Mouse (Mus musculus) inflammation-experienced regulatory T-cells, adult 6 months (primary cell): Measurements from ENCODE around the gene Hmx2. TPM values are rescaled to one million over a fixed set of nuclear protein-coding genes. Genes with fewer than 3 reads are reported as not detected.

Experiments
- ATAC-seq: one replicate; pipeline ENCODE4 v1.8.0; 2017
- polyA plus RNA-seq, 3 experiments: library from polyadenylated mRNA; unstranded; fragments of 100-300 nt; shearing (Covaris generic); gene quantifications; one replicate each; pipeline ENCODE4 v1.2.1; 2017

Gene Hmx2
- not detected for polyA plus RNA-seq

DNA sequence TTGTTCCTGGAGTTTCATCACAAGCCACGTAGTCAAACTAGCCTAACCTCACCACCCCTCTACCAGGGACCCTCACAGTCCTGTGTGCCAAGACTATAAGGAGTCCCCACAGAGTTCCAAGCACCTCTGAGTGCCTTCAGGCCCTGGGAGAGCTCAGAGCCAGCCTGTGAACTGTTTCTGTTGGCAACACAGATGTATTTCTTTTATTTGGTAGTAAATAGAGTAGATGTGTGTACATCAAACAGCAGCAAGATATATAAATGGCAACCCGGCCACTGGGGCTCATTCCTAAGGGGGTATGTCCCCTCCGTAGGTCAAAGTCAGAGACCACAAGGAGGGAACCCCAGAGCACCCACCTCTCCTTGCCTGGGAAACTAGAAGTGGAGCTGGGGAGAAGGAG, at the start of gene Hmx2:
Gene Hmx2, plus strand, starts transcription at position 301 of the 400 bp plus-strand sequence.
- ATAC-seq, result no peak

DNA sequence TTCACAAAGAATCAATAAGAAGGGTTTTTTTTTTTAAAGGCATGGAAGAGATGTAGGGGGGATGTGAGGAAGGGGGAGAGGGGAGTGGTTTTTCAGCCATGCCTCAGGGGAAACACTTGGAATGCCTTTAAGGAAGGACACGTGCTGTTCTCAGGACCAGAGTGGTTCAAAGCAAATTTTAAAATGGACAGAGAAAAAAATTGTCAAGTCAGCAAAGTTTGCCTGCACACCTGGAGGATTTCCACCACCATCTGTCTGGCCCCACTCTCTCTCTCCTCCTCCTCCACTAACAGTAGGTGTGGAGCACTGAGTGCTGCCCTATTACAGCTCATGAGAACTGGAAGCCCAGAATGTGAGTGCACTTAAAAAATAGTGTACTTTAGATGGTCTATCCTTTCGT, 44.8 kb upstream of the Hmx2 start:
- ATAC-seq, result no peak

DNA sequence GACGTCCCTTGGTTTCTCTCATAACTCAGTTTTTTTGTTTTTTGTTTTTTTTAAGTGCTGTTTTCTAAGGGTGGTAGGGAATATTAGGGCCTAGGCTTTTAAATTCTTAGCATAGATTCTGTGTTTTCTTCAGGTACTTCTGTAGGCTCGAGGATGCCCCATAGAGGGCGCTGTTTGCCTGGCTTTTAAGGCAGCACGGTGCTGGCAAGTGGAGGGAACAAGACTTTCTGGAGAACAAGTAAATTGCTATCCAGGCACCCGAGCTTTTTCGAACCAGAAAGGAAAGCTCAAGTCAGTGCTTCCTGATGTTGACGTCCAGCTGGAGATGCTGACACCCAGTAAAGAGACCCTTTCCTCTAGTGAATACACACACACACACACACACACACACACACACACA, 8.6 kb upstream of the Hmx2 start:
- ATAC-seq, result peak; percentile 61

DNA sequence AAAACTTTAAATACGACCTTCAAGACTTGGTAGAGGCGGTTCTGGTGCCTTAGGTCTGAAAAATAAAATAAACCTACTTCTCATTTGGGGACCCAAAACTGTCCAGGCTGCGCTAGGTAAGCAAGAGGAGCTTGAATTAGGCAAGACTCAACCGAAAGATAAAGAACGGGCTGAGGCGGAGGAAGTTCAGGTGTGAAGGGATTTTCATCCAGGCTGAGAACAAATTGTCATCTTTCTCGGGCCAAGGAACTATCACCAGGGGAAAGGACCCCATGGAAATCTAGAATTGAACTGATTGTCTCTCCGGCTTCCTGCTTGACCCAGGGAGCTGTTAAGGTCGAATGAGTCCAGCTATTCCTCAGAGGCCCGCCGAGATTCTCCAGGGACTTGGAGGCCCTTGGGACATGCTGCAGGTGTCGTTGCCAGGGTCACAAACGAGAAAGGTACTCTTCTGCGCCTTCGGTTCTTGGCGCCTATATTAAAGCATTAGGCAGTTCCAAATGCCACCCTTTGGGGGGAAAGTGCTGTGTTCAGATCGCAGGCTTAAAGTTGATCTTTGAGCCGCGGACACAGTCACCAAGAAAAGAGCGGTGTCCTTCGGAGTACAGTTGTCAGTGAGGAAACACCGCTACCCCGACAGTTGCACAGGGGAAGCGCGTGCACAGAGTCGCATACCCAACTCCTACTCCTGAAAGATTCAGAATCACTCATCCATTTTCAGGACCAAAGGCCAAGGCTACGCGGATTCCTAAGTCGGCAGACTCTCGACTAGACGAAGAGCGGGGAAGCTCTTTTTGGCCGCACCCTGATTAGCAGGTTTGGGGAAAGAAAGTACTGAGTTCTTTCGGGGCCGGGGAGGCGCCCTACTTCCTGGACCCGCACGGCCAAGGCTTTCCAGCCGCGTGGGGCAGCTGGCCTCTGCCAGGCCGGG, 7.1 kb upstream of the Hmx2 start:
- ATAC-seq, result no peak

DNA sequence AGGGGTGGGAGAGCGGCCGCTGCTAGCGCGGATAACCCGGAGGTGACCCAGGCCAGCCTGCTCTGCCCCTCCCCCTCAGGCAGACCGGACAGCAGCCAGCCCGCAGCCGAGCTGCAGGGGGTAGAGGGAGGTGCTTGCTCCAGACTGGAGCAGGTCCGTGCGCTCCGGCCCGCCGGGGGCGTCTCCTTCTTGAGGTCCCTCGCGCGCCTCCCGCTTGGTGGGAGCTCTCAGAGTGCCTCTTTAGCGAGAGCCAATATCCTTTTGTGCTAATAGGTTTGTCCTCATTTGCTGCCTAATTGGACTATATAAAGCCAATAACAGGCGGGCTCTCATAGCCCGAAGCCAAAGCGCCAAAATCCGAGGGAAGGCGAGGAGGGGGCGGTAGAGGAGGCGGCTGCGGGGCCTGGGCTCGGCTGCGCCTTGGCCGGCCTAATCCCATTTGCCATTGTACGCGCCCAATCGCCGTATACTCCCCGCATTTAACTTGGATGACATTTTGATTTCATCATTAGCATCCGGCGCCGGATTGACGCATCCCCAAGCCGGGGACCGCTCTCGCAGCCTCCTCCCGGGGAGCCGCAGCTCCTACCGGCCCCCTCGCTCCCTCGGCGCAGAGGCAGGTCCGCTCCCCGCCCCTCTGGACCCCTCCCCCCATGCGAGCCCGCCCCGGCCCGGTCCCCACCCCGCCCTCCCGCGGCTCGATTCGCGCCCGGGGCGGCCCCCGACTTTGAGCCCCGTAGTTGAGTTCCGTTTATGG, 6.3 kb upstream of the Hmx2 start, which contains the start of gene Hmx3:
Gene Hmx3, plus strand, starts transcription at position 753 of the 757 bp plus-strand sequence.
- ATAC-seq, result peak; percentile 22

DNA sequence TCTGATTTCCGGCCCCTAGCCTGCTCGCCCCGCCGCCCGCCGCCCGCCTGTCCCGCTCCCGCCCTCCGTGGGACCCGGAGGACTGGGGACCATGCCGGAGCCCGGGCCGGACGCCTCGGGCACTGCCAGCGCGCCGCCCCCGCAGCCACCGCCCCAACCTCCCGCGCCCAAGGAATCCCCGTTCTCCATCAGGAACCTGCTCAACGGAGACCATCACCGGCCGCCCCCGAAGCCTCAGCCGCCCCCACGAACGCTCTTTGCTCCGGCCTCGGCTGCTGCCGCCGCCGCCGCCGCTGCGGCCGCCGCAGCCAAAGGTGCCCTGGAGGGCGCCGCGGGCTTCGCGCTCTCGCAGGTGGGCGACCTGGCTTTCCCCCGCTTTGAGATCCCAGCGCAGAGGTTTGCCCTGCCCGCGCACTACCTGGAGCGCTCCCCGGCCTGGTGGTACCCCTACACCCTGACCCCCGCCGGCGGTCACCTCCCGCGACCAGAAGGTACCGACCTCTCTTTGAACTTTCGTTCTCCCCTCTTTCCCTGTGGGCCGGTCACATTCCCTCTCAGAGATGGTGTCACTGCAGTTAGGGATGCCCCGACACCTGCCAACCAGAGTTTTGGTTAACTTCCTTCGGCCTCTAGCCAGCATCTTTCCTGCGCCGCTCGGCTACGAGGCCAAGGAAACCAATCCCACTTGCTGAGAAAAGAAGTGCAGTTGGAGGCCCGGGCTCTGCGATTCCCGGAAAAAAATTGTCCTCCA, 5.5 kb upstream of the Hmx2 start:
- ATAC-seq, result peak; percentile 27

DNA sequence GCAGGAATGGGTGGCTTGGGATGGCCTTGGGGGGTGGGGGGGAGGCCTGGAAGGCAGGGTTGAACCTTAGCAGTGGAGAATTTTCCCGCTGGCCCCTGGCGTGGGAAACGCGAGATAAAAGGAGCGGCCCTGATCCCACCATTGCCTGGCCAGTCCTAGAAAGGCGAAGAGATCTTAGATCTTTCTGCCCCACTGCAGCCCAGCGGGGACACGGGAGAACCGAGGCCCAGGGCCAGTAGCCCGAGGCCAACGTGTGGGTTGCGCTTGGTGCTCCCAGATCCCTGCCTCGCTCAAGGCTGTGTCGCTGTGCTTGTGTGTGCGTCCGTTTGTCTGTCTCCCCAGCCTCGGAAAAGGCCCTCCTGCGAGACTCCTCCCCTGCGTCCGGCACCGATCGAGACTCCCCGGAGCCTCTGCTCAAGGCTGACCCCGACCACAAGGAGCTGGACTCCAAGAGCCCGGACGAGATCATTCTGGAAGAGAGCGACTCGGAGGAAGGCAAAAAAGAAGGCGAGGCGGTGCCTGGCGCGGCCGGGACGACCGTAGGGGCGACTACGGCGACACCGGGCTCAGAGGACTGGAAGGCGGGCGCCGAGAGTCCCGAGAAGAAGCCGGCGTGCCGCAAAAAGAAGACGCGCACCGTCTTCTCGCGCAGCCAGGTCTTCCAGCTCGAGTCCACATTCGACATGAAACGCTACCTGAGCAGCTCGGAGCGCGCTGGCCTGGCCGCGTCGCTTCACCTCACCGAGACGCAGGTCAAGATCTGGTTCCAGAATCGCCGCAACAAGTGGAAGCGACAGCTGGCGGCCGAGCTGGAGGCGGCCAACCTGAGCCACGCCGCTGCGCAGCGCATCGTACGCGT, 4.7 kb upstream of the Hmx2 start:
- ATAC-seq, result no peak

DNA sequence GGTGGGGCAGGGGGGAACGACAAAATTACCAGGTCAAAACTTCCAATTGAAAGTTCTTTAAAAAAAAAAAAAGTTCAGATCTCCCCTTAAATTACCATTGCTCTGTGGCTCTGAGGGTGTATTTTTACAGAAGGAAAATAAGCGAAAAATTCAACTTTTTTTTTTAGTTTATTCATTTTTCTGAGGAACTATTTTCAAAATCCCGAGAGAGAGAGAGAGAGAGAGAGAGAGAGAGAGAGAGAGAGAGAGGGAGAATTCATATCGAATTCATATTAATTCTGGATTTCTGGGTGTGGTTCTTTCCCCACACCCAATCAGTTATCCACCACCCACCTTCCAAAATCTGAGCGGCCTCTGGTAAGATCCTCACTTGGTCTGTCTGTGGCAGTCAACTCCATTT, 3.7 kb upstream of the Hmx2 start:
- ATAC-seq, result no peak

DNA sequence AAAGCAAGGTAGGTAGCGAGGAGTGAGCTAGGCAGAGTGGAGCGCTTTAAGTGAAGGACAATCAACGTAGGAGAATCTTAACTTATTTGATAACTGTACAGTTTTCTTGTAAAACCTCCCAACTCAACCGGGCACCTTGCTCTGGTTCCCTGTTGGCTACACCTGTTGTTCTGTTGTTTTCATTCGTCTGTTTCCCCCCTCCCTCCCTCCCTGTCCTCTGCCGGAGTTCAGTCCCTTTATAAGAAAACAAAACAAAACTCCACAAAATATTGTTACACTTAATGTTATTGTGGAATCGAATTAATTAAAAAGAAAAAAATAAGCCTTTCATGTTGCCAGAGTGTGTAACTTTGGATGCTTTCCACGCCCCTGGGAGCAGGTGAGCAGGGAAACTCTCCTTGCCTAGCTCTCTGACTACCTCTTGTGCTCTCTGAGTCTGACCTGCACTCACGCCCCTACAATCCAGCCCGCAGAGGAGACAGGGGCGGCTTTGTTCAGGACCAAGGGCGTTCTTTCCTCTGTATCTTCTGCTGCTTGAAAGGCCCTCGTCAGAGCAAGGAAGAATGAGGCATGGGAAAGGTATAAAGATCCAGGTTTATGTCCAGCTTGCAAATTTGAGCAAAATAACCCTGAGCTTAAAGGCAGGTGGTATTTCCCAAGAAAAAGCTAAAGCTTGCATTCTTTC, 2.7 kb upstream of the Hmx2 start:
- ATAC-seq, result no peak

DNA sequence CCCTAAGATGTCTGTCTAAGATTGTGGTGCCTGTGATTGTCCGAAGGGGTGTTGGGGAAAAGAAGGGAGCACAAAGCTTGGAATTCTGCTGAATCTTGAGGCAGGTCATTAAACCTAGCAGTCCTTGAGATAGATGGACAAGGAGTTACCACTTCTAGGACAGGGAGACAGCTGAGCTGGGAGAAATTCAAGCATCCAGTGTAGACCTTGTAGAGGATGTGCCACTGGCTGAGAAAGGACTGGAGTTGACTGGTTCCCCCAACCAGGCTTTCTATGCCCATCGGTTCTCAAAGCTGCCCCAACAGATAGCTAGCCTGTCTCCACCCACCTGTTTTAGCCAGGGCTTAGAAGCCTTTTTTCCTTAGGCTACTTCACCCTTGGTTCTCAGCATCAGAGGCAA, 2.1 kb upstream of the Hmx2 start:
- no peak for ATAC-seq

DNA sequence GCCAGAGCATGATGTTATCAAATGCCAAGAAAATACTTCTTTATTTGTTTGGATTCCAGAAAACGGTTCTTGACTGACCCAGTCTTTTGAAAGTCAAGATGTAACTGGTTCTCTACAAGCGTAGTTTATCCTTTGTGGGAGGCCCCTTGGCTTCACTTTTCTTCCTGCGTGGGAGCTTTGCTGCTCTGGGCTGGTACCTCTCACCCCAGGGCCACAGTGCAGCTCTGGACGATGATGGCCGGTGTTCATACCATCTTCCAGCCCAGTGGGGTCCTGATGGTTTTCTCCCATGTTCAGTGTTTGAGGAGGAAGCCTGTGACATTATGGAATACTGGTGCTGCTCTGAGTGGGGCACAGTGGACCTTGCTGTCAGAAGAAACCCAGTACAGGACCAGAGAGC, 1.1 kb upstream of the Hmx2 start:
- no peak for ATAC-seq

DNA sequence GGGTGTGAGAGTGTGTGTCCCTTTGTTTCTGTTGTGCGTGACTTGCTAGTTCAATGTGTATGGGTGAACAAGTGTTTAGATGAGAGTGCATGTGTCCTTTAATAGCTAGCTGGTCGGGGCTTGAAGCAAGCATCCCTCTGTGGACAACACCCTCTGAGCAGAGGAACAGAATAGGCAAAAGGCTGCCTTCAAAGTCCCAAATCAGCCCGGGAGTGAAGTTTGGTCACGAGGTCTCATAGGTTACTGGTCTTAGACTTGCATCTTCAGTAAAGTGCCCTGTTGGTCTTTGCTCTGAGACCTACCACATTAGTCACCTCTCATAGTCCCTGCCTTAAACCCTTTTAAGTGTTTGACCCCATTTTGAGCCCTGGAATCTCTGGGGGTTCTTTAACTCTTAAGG, 2.9 kb downstream of the Hmx2 start:
- no peak for ATAC-seq

DNA sequence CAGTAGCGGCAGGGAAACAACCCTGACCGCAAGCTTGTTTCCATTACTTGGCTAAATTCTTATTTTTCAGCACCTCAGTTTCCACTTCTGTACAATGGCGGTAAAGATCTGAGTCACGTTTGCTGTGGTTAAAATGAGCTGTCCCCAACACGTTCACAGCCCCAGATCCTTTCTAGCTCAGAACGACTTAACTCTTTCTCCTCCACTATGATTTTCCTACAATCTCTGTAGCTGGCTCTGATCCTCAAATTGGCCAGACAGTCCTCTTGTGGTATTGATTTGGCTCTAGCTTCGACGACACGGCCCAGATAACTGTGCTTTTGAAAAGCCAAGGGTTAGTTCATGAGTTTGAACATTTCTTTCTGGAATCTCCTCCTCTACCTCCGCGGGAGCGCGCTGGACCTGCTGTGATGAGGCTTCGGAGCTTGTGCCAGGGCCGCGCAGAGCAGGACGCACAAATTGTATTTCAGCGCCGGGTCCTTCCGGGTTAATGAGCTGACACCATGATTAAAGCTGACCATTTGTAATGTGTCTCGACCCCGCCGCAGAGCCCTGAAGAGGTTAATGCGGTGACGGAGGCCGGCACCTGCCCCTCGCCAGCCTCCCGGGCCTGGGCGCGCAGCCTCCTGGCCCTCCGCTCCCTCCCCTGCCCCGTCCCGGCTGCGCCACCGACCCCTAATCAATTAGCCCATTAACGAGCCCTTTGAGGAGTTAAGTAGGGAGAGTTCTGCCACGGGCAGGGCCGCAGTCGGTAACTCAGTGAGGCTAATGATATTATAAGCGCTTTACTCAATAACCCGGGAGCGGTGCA, 3.6 kb downstream of the Hmx2 start:
- no peak for ATAC-seq

DNA sequence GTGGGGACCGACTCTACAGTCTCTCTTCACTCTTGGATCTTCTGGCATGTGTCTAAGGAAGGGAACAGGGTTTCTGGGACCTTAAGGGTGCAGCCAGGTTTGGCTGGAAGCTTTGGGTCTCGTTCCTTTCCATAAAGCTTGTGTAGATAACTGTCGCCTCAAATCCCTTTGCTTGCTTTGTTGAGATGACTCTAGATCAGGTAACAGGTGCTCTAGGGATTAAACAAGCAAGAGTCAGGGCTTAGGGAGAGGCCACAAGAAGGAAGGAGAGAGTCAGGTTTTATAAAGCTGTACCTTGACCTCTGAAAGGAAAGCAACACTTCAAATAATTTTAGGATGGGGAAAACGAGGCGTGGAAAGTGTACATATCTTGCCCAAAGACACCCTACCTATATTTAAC, 4.2 kb downstream of the Hmx2 start:
- ATAC-seq, result no peak

DNA sequence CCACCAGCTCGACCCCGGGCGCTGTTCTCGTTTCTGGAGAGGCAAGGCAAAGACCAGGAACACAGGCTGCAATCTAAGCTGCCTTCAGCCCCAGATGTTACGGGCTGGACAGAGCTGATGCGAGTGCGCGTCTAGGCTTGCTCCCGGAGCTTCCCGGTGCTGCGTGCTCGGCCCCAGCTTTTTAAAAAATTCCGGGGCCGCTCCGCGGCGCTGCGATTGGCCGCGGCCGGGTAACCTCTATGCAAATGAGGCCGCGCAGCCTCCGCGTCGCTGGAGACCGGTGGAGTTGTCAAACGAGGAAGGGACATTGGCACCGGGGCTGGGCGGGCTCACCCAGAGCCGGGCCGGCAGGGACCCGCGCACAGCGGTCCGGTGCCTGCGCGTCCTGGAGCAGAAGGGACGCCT, 5.2 kb downstream of the Hmx2 start:
- peak; percentile 39 for ATAC-seq

DNA sequence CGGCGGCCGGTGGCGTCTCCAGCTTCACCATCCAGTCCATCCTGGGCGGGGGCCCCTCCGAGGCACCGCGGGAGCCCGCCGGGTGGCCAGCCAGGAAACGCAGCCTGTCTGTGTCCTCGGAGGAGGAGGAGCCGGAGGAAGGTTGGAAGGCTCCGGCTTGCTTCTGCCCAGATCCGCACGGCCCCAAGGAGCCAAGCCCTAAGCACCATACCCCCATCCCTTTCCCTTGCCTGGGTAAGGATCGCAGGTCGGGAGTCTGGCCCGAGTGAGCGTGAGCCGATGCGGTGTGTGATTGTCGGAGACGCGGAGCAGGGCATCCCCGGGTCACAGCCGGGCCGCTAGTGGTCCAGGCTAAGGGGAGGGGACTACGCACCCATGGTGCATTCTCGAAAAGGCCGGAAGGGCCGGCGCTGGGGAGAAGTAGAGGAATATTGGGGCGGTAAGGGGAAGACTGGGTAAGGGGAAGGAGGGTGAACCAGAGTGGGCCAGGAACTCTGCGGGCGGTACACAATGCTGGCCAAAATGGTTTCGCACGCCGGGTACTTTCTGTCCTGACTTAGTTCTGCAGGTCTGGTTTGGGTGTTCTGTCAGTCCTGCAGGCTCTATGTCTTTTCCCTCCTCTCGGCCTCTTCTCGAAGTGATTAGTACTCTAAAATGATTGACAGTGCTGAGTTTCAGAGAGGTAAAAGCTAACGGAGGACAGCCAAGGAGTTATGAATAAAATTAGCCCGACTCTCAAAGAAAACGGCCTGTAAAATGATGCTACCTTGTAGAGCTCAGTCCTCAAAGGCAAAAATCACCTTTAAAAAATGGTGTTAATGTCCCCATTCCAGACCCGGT, 6.0 kb downstream of the Hmx2 start:
- ATAC-seq, result no peak

DNA sequence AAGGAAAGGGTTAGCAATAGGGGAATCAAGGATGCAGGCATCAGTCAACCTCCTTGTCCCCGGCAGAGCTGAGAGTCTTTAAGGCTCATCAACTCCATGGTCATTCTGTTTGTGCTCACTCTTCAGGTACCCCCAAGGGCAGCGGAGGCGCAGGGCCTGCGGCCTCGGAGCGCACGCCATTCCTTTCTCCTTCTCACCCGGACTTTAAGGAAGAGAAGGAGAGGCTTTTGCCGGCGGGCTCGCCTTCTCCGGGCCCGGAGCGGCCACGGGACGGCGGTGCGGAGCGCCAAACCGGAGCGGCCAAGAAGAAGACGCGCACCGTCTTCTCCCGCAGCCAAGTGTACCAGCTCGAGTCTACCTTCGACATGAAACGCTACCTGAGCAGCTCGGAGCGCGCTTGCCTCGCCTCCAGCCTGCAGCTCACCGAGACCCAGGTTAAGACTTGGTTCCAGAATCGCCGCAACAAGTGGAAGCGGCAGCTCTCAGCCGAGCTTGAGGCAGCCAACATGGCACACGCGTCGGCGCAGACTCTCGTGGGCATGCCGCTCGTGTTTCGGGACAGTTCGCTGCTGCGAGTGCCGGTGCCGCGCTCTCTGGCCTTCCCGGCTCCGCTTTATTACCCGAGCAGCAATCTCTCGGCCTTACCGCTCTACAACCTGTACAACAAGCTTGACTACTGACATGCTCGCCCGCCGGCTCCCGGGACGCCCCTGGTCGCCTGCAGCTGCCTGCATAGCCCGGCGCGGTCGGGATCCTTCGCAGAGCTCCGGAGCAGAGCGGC, 6.9 kb downstream of the Hmx2 start:
- no peak for ATAC-seq

DNA sequence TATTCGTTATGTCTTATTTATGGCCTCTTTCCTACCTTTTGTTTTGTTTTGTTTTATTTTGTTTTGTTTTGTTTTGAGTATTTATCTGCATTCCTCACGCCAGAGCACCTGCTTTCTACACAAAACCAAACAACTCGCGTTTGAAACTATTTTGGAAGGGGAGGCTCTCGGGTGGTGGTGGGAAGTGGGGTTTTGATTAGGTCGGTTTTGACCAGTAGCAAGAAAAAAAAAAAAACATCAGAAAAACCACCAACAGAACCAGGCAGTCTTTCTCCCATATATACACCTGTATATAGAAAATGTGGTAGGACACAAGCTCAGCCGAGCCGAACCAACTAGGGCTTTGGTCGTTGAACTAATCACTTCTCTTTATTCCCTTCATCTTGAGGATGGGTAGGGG, 7.5 kb downstream of the Hmx2 start:
- no peak for ATAC-seq
